Mouse (Mus musculus): ENCODE measurements at regions not wholly inside any gene's neighbourhood (a gene's known extent, or its start where the extent isn't known, plus 50 kb on each side); places are given as distances from the start of the nearest gene placed in this dataset.

GRCm38 (mm10) chr6:88998927-88999722 lies 97.1 kb downstream of the Tpra1 start:
- Histone ChIP-seq H3K36me3 (ENCODE audit: control insufficient read depth, insufficient read depth, low read length) (no peaks in the 10 kb centered on the region), H3K9ac (ENCODE audit: low read length) (no peak overlapping the region), H3K9me3 (ENCODE audit: control insufficient read depth, low read length) (no peaks in the 10 kb centered on the region), H3K4me3 (ENCODE audit: low read depth, low read length) (no peak overlapping the region), H3K4me1 (replicated peaks; ENCODE audit: control insufficient read depth, insufficient read depth, low read length) (peaks cover 4% of the 10 kb centered on the region; the same call in 1 of the 2 replicates), H3K27me3 (replicated peaks; ENCODE audit: control insufficient read depth, insufficient read depth, low read length) (no peaks in the 10 kb centered on the region), H3K4me2 (ENCODE audit: low read length) (no peak overlapping the region), H3K27ac (ENCODE audit: low read depth) (no peak overlapping the region)
- WGBS, result 81% methylated on average over 3 of the region's 3 CpGs
- ATAC-seq (replicated peaks; ENCODE audit: low FRiP score, low TSS enrichment, low read depth) (no peak), DNase-seq (ENCODE audit: low spot score) (no peak)

GRCm38 (mm10) chr6:89000359-89000758 lies 98.3 kb downstream of the Tpra1 start:
- no peaks in the 10 kb centered on the region for H3K9me3 ChIP-seq (ENCODE audit: control insufficient read depth, low read length)
- no peak overlapping the region for H3K4me3 ChIP-seq (ENCODE audit: low read depth, low read length)
- no peak for DNase-seq (ENCODE audit: low spot score)
- no peaks in the 10 kb centered on the region for H3K36me3 ChIP-seq (ENCODE audit: control insufficient read depth, insufficient read depth, low read length)
- H3K4me2 ChIP-seq (ENCODE audit: low read length), result peak overlapping the region; percentile 26
- no peak overlapping the region for H3K9ac ChIP-seq (ENCODE audit: low read length)
- ATAC-seq (replicated peaks; ENCODE audit: low FRiP score, low TSS enrichment, low read depth), result no peak
- 27% methylated on average over 14 of the region's 14 CpGs for WGBS
- no peaks in the 10 kb centered on the region for H3K27me3 ChIP-seq (replicated peaks; ENCODE audit: control insufficient read depth, insufficient read depth, low read length)
- no peak overlapping the region for H3K27ac ChIP-seq (ENCODE audit: low read depth)
- peaks cover 4% of the 10 kb centered on the region; the same call in 1 of the 2 replicates for H3K4me1 ChIP-seq (replicated peaks; ENCODE audit: control insufficient read depth, insufficient read depth, low read length)

- Histone ChIP-seq H3K27me3 (replicated peaks; ENCODE audit: control insufficient read depth, insufficient read depth, low read length) (no peaks in the 10 kb centered on the region), H3K9ac (ENCODE audit: low read length) (no peak overlapping the region), H3K4me3 (ENCODE audit: low read depth, low read length) (no peak overlapping the region), H3K36me3 (ENCODE audit: control insufficient read depth, insufficient read depth, low read length) (no peaks in the 10 kb centered on the region), H3K9me3 (ENCODE audit: control insufficient read depth, low read length) (no peaks in the 10 kb centered on the region), H3K4me2 (ENCODE audit: low read length) (no peak overlapping the region; the same call in 1 of the 2 replicates), H3K27ac (ENCODE audit: low read depth) (peak overlapping the region; percentile 62), H3K4me1 (replicated peaks; ENCODE audit: control insufficient read depth, insufficient read depth, low read length) (peaks cover 12% of the 10 kb centered on the region)
- 35% methylated on average over 5 of the region's 6 CpGs for WGBS
- DNase-seq (ENCODE audit: low spot score), result peak; percentile 62
- ATAC-seq (replicated peaks; ENCODE audit: low FRiP score, low TSS enrichment, low read depth), result peak; percentile 77
These were observed 101.3 kb downstream of the Tpra1 start for GRCm38 (mm10) chr6:89003197-89003923.

GRCm38 (mm10) chr6:89005094-89005493 lies 103.0 kb downstream of the Tpra1 start:
- no peak overlapping the region for H3K27ac ChIP-seq (ENCODE audit: low read depth)
- H3K4me2 ChIP-seq (ENCODE audit: low read length), result no peak overlapping the region
- 40% methylated on average over 4 of the region's 4 CpGs for WGBS
- H3K4me1 ChIP-seq (replicated peaks; ENCODE audit: control insufficient read depth, insufficient read depth, low read length), result peaks cover 16% of the 10 kb centered on the region
- no peaks in the 10 kb centered on the region for H3K36me3 ChIP-seq (ENCODE audit: control insufficient read depth, insufficient read depth, low read length)
- ATAC-seq (replicated peaks; ENCODE audit: low FRiP score, low TSS enrichment, low read depth), result no peak
- H3K4me3 ChIP-seq (ENCODE audit: low read depth, low read length), result no peak overlapping the region
- no peak overlapping the region for H3K9ac ChIP-seq (ENCODE audit: low read length)
- DNase-seq (ENCODE audit: low spot score), result no peak
- no peaks in the 10 kb centered on the region for H3K27me3 ChIP-seq (replicated peaks; ENCODE audit: control insufficient read depth, insufficient read depth, low read length)
- H3K9me3 ChIP-seq (ENCODE audit: control insufficient read depth, low read length), result no peaks in the 10 kb centered on the region

GRCm38 (mm10) chr6:89006997-89007396 lies 104.9 kb downstream of the Tpra1 start:
- H3K9me3 ChIP-seq (ENCODE audit: control insufficient read depth, low read length), result no peaks in the 10 kb centered on the region
- WGBS, result 44% methylated on average over 17 of the region's 17 CpGs
- no peak overlapping the region for H3K9ac ChIP-seq (ENCODE audit: low read length)
- peaks cover 16% of the 10 kb centered on the region for H3K4me1 ChIP-seq (replicated peaks; ENCODE audit: control insufficient read depth, insufficient read depth, low read length)
- H3K27me3 ChIP-seq (replicated peaks; ENCODE audit: control insufficient read depth, insufficient read depth, low read length), result no peaks in the 10 kb centered on the region
- no peak overlapping the region for H3K27ac ChIP-seq (ENCODE audit: low read depth)
- no peak overlapping the region for H3K4me3 ChIP-seq (ENCODE audit: low read depth, low read length)
- DNase-seq (ENCODE audit: low spot score), result no peak
- H3K4me2 ChIP-seq (ENCODE audit: low read length), result peak overlapping the region; percentile 26; the same call in 1 of the 2 replicates
- no peaks in the 10 kb centered on the region for H3K36me3 ChIP-seq (ENCODE audit: control insufficient read depth, insufficient read depth, low read length)
- ATAC-seq (replicated peaks; ENCODE audit: low FRiP score, low TSS enrichment, low read depth), result no peak

- Histone ChIP-seq H3K9ac (ENCODE audit: low read length) (no peak overlapping the region), H3K4me1 (replicated peaks; ENCODE audit: control insufficient read depth, insufficient read depth, low read length) (peaks cover 16% of the 10 kb centered on the region), H3K4me2 (ENCODE audit: low read length) (no peak overlapping the region), H3K4me3 (ENCODE audit: low read depth, low read length) (no peak overlapping the region), H3K36me3 (ENCODE audit: control insufficient read depth, insufficient read depth, low read length) (no peaks in the 10 kb centered on the region), H3K27me3 (replicated peaks; ENCODE audit: control insufficient read depth, insufficient read depth, low read length) (no peaks in the 10 kb centered on the region), H3K27ac (ENCODE audit: low read depth) (no peak overlapping the region), H3K9me3 (ENCODE audit: control insufficient read depth, low read length) (no peaks in the 10 kb centered on the region)
- 88% methylated on average over 2 of the region's 2 CpGs for WGBS
- ATAC-seq (replicated peaks; ENCODE audit: low FRiP score, low TSS enrichment, low read depth) (no peak), DNase-seq (ENCODE audit: low spot score) (no peak)
These were observed 105.5 kb downstream of the Tpra1 start for GRCm38 (mm10) chr6:89007516-89007915.

GRCm38 (mm10) chr6:89008614-89009171 lies 106.6 kb downstream of the Tpra1 start:
- DNase-seq (ENCODE audit: low spot score) (peak; percentile 79), ATAC-seq (replicated peaks; ENCODE audit: low FRiP score, low TSS enrichment, low read depth) (peak; percentile 79)
- H3K36me3 ChIP-seq (ENCODE audit: control insufficient read depth, insufficient read depth, low read length), result no peaks in the 10 kb centered on the region
- H3K27me3 ChIP-seq (replicated peaks; ENCODE audit: control insufficient read depth, insufficient read depth, low read length), result no peaks in the 10 kb centered on the region
- WGBS, result 2% methylated on average over 18 of the region's 18 CpGs
- peak overlapping the region; percentile 27; the same call in 1 of the 2 replicates for H3K9ac ChIP-seq (ENCODE audit: low read length)
- peak overlapping the region; percentile 11; the same call in 1 of the 2 replicates for H3K4me3 ChIP-seq (ENCODE audit: low read depth, low read length)
- H3K4me1 ChIP-seq (replicated peaks; ENCODE audit: control insufficient read depth, insufficient read depth, low read length), result peaks cover 12% of the 10 kb centered on the region
- H3K4me2 ChIP-seq (ENCODE audit: low read length), result peak overlapping the region; percentile 48
- H3K9me3 ChIP-seq (ENCODE audit: control insufficient read depth, low read length), result no peaks in the 10 kb centered on the region
- peak overlapping the region; percentile 51; the same call in 1 of the 2 replicates for H3K27ac ChIP-seq (ENCODE audit: low read depth)

- Histone ChIP-seq H3K27ac (ENCODE audit: low read depth) (no peak overlapping the region), H3K27me3 (replicated peaks; ENCODE audit: control insufficient read depth, insufficient read depth, low read length) (no peaks in the 10 kb centered on the region), H3K9ac (ENCODE audit: low read length) (no peak overlapping the region), H3K4me1 (replicated peaks; ENCODE audit: control insufficient read depth, insufficient read depth, low read length) (peaks cover 6% of the 10 kb centered on the region), H3K4me2 (ENCODE audit: low read length) (no peak overlapping the region), H3K9me3 (ENCODE audit: control insufficient read depth, low read length) (no peaks in the 10 kb centered on the region), H3K4me3 (ENCODE audit: low read depth, low read length) (no peak overlapping the region), H3K36me3 (ENCODE audit: control insufficient read depth, insufficient read depth, low read length) (no peaks in the 10 kb centered on the region)
- ATAC-seq (replicated peaks; ENCODE audit: low FRiP score, low TSS enrichment, low read depth), result no peak
- DNase-seq (ENCODE audit: low spot score), result no peak
- 50% methylated on average over 12 of the region's 12 CpGs for WGBS
These were observed 111.1 kb downstream of the Tpra1 start for GRCm38 (mm10) chr6:89012998-89013689.
